Mouse (Mus musculus) common myeloid progenitor, adult 5-6 weeks (primary cell): ENCODE results near the gene Adamts7. TPM values are rescaled to one million over a fixed set of nuclear protein-coding genes. Genes with fewer than 3 reads are reported as not detected.

Source experiments
- ATAC-seq: replicated peaks from 2 replicates; pipeline ENCODE4 v1.8.0; 2016; ENCODE audit warnings: low read depth, mild to moderate bottlenecking, moderate TSS enrichment, inconsistent platforms; ENCODE audit not compliant: poor library complexity, severe bottlenecking
- total RNA-seq: library from RNA; stranded (forward); fragments of 200-1000, 187-1606 nt; gene quantifications from 2 replicates; pipeline ENCODE4 v1.2.3, GENCODE M21; 2017

Adamts7 gene
- total RNA-seq, 1 experiment from 2014 or later, result not detected

DNA sequence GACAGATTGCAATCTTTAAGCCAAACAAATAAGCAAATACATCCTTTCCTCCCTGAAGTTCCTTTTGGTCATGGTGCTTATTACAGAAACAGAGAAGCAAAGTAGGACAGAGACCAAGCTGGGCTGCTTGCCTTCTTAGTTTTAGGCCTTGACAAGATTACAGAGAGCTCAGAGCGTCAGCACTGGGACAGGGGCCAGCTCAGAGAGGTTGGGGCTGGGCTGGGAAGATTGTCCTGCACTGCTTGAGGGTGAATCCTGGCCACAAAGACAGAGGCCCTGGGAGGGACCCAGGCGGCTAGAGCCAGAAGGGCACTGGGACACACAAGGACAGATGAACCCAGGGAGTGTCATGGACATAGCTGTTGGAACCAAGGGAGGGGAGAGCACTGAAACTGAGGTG lies 17.1 kb upstream of the Adamts7 start:
- no peak for ATAC-seq

GRCm38 (mm10) chr9:90146869-90147268 lies 16.0 kb upstream of the Adamts7 start:
- no peak for ATAC-seq

- ATAC-seq, result peak; percentile 88
Observed at GRCm38 (mm10) chr9:90162243-90162925, 485 bp upstream of the Adamts7 start.

DNA sequence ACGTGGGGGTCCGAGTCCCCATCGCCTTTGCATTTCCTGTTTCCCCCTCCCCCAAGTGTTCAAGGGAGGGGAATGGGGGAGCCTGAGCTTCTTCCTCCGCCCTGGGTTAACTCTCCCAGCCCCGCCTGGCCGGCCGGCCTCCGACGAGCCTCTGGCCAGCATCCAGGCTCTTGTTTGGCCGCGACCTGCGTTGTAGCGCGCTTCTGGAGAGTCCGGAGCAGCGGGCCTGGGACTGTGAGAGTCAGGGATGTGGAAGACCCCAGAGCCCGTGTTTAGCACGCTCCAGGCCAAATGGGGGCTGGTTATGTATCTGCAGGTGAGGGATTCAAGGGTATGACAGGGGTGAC lies 853 bp downstream of the Adamts7 start:
- peak; percentile 20; the same call in 1 of the 2 replicates for ATAC-seq

DNA sequence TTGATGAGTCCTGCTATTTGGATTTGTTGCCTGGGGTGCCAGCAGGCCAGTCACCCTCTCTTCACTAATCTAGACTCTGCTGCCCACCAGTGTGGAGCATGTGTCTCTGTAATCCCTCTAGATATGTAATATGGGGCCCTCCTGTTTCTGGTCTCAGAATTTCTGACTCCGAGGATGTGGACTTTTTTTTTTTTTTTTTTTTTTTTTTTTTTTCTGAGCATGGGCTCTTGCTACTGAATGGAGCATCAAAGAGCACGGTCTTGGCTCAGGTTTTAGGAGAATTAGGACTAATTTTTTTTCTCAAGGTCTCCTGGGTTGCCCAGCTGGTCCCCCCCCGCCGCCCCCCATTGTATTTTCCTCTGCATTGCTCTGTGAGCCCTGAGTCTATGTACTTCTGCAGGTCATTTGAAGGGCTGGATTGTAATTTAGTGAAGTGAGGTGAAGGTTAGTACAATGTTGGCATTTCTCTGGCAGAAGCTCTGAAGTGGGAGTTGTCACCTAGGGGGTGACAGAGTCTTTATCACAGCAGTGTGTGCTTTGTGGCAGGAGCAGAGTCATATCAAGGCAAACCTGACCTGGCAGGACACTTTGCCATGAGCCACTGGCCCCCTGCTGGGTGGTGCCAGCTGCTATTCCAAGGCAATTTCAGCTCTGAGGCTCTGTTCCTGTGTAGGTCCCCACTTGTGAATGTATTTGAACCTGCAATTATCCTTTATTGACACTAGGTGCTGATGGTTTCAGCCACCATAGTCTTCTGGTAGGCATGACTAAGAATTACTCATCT lies 2.0 kb downstream of the Adamts7 start:
- ATAC-seq, result peak; percentile 15; the same call in 1 of the 2 replicates

GRCm38 (mm10) chr9:90165590-90165989 lies 2.7 kb downstream of the Adamts7 start:
- ATAC-seq, result no peak

GRCm38 (mm10) chr9:90166615-90167014 lies 3.7 kb downstream of the Adamts7 start:
- ATAC-seq, result no peak

GRCm38 (mm10) chr9:90169965-90170364 lies 7.1 kb downstream of the Adamts7 start:
- ATAC-seq, result no peak

GRCm38 (mm10) chr9:90171421-90171820 lies 8.6 kb downstream of the Adamts7 start:
- ATAC-seq, result no peak

DNA sequence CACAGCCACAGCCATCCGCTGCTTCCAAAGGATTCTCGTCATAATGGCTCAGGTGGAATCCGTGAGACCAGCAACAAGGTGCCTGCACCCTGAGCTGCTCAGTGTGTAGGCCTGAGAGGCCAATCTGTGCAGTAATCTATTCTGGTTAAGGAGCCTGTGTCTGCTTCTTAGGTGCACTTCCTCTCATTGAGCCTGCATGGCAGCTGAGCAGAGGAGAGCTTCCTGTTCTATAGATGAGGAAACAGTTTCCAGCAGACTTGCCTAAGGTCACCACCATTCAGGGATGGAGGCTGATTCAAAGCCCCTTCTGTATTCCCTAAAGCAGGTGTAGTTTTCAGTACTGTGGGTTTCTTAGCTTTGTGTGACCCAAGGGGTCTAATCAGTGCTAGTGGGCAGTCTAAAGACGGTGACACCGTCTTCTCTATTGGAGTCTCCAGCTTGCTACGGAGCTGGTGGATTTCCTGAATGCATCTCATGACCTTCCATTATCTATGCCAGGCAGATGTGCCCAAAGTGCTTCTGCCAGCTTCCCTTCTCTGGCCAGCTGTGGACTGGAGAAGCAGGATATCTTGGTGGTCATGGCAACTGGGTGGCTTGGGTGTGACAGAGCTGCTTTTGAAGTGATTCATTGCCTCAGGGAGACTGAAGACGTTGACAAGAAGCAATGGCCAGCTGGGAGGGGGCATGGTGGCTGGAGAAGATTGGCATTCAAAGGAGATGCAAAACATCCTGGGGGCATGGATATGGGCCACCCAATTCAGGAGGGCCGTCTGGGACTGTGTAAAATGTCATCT lies 9.9 kb downstream of the Adamts7 start:
- peak; percentile 74 for ATAC-seq

DNA sequence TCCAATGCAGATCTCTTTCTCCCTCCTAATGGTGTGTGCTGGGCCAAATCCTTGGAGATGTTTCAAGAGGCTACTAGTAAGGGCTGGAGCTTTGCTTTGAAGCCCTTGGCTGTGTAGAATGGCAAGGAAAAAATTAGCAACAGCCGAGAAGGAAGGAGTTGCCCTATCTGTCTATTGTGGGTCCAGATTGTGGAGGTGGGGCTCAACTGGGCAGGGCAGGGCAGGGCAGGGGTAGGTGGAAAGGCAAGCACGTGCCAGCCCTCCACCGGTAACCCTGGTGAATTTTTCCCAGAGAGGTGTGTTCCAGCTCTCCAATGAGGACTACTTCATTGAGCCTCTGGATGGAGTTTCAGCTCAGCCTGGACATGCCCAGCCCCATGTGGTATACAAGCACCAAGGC lies 10.5 kb downstream of the Adamts7 start:
- ATAC-seq, result peak; percentile 9; the same call in 1 of the 2 replicates

GRCm38 (mm10) chr9:90179409-90179808 lies 16.5 kb downstream of the Adamts7 start:
- no peak for ATAC-seq

- no peak for ATAC-seq
Observed at GRCm38 (mm10) chr9:90181656-90182388, 19.0 kb downstream of the Adamts7 start.

DNA sequence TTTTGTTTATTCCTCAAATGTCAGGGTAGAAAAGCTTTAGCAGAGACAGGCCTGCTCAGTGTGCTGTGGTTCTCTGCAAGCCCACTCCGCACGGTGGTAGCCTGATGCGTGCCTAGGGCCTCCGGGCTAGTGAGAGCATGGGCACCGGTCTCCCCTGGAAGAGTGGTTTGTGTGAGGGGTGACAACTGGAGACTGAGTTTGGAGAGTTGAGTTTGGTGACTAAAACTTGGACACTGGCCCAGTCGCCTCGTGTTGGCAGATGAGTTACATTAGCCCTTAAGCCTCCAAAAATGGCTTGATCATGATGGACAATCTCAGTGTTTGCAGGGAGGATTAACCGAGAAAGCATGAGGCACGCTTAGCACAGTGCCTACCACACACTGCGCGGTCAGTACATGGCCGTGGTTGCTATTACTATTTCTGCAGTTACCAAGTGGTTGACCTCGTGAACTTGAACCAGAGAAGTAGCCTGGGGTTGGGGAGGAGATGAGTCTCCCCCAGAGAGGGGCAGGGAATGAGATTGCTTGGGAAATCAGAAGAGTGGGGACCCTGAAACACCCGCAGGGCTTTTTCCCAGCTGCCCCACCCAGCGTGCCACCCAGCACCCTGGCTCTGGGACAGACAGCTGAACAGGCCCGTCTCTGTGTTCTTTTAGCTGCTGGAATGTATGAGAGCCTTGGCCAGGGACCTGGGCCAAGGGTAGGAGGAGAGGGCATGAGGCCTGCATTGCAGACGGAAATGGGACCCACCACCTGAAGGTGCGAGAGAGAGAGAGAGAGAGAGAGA lies 20.0 kb downstream of the Adamts7 start:
- no peak for ATAC-seq

GRCm38 (mm10) chr9:90183550-90183949 lies 20.7 kb downstream of the Adamts7 start:
- no peak for ATAC-seq

DNA sequence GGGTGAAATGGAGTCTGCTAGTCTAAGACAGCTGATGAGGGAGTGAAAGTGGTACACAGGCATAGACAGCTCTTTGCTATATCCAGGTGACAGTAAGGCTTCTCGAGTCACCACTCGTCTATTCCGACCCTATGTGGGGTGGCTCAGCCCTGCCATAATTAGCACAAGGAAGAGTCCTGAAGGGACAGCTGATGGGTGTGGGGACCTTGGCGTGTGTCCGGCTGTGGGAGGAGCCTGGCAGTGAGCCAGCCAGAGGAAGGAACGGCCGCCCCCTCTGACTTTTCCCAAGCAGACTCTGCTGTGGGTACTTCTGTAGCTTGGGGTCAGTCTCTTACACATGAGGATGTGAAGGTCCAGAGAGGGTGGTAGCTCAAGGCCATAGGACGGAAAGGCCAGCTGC lies 21.2 kb downstream of the Adamts7 start:
- no peak for ATAC-seq

GRCm38 (mm10) chr9:90185356-90185910 lies 22.6 kb downstream of the Adamts7 start:
- no peak; the same call in 1 of the 2 replicates for ATAC-seq

DNA sequence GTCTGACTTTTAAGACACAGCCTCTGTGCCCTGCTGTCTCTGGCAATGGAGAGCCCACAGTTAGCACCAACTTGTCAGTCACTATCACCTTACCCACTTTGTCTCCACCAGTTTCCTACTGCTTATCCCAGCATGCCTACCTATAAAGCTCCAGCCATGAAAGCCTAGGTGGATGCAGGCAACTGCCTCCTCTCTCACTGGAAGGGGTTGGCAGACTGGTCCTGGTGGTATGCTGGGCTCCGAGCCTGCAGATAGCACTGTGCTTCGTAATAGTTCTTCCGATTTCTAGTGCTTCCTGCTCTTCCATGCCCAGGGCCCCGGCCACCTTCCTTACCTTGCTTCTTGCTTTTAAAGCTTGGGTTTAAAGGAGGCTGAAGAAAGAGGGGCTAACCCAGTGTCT lies 26.0 kb downstream of the Adamts7 start:
- no peak for ATAC-seq

DNA sequence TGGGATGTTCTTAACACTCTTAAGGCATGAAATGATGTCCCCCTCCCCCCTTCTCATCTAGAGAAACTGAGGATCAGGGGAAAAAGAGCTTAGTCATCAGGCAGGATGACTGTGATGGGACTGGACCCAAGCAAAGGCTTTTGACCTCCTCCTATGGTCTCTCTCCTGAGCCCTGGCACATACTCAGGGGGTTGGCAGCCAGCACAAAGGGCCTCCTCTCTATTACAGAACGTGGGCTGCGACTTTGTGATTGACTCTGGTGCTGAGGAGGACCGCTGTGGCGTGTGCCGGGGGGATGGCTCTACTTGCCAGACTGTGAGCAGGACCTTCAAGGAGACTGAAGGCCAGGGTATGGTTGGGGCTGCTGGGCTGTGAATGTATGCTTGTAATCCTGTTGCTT lies 26.5 kb downstream of the Adamts7 start:
- no peak for ATAC-seq
